Mouse (Mus musculus) thymus, postnatal 36 days (tissue): Measurements from ENCODE around the gene A3galt2.

ENCODE experiments used
- DNase-seq, 2 experiments: peaks; one replicate each; pipeline ENCODE4 v3.0.0; 2022; ENCODE audit warnings: mixed read lengths in 2 of 2

The A3galt2 gene

GRCm38 (mm10) chr4:128728431-128728851 is 26.7 kb upstream of the A3galt2 start:
- DNase-seq = no peak

- no peak for DNase-seq
These were observed 26.0 kb upstream of the A3galt2 start for GRCm38 (mm10) chr4:128729033-128729708.

DNA sequence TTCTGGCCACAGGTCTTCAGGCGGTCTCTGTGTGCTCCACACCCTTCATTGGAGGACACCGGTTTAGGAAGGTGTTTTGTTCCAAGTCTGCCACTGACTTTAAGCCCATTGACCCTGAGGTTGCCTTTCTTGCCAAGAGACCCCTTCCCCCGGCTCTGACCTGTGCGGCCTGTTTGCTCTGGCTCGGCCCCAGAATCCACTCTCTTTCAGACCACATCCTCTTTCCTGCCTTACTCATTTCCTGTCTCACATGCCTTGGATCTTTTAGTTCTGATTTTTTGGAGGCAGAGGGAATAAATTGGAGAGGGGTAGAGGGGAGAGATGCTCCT is 25.5 kb upstream of the A3galt2 start:
- DNase-seq = no peak

GRCm38 (mm10) chr4:128730271-128730670 is 24.9 kb upstream of the A3galt2 start:
- no peak for DNase-seq

- no peak for DNase-seq
These were observed 22.4 kb upstream of the A3galt2 start for GRCm38 (mm10) chr4:128732794-128733193.

DNA sequence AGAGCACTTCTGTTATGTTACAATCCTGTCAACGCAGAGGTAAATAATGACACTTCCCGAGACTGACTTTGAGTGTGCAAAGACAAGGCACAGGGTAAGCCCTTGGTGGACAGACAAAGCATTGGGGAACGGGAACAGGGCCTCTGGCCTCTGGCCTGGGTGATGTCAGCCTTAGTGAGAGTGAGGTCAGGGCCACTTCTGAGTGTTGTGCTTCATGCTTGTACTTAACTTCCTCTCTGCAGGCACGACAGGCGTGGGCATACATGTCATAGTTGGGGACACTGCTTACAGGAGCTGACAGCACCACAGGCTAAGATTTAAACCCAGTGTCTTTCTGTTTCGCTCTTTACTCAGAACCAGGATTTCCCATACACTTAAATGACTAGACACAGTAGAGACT is 21.7 kb upstream of the A3galt2 start:
- DNase-seq = no peak

DNA sequence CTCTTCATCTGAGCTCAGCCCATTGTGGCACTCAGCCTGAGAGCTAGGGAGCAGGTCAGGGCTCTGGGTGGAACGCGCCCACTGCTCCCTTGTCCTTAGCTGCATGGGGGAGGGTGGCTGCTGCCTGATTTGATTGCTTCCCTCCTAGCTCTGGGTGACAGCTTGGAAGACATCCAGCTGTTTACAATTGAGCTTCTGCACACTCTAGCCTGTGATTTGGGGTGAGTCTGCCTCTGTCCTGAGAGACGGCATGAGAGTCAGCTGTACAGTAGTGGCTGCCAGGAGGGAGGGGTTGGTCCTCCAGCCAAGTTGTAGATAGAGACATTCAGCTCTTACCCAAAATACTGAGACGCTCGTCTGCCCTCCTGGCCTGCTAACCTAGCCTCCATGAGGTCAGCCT is 20.9 kb upstream of the A3galt2 start:
- DNase-seq = no peak

DNA sequence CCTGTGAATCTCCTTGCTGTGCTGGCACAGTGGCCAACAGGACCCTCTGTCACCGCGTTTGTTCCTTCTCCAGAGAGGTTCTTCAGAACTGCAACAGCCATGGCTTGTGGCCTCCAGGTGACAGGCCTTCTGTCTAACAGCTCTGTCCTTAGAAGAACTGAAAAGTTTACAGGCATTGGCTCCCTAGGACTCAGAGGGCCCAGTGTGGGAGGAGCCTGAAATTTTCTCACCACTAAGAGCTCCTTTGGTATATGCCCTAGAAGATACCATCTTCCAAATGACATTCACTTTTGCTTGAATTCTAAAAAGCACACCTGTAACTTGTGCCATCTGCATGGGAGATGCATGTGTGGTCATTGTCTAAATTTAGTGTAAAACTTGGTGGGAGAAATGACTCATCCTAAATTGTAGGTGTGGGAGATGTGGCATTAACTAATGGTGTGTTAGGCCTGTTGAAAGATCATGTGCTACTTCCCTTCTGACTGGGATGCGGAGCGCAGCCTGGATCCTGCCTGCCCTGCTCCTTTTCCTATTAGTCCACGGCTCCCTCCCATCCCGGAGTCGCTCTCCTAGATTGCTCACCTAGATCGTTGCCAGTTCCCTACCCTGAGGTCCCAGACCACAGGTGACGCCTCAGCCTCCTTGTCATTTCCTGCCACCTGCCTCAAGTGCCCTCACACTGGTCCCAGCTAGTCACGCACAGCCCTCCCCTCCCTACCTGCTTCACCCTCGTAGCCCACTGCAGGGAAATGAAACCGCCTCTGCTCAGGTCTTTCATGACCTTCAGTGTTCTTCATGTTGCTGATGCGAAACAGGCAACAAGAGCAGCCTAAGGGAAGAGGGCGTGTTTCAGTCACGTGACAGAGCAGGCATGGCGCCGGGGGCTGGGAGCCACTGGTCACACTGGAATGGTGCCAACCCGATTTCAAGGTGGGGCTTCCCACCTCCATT is 20.2 kb upstream of the A3galt2 start:
- peak; percentile 56 to 71 for DNase-seq

- no peak for DNase-seq
These were observed 18.0 kb upstream of the A3galt2 start for GRCm38 (mm10) chr4:128737137-128737589.

DNA sequence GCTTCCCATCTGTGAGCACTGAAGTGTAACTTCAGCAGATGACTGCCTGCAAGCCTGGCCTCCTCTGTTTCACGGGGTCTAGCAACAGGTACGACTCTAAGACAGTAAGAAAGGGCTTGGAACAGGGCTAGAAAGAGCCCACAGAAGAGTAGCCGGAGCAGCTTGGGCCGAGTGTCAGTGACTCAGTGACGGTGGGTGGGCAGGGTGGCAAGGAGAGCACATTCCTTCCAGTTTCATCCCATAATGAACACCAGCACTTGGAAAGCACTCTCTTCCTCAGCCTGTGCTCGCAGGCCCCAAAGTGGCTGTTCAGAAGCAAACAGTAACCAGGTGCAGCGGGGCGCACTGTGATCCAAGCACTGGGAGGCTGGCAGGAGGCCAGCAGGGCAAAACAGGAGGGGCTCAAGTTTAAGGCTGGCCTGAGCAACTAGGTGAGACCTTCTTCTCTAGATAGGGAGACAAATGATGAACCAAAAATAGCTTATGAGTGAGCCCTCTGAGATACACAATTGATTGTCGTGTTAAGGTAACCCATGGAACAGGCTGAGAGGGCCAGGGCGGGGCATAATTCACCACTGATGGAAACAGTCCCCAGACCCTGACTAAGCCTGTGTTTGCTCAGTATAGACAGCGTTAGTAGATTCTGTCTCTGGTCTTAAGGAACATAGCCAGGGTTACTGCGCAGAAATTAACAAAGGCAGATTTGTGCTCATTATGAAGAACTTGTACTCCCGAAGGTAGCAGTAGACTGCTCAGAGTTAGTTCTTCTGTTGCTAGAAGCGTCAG is 17.1 kb upstream of the A3galt2 start:
- DNase-seq = no peak

GRCm38 (mm10) chr4:128740878-128741277 is 14.3 kb upstream of the A3galt2 start:
- no peak for DNase-seq

DNA sequence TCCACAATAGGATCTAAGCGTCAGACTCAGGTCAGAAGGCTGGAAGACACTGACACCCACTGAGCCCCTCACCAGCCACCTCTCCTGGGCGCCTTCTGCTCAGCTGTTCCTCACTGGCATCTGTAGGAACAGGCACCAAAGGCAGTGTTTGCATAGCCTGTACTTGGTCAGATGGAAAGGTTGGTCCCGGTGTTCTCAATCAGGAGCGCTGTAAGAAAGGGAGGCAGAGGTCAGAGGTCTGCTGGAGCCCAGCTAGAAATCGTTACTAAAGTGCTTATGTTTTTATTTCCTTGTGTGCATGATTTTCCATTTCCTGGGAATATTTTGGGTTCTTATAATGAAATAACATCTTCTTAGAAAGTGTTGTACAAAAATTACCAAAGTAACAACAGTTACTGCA is 13.3 kb upstream of the A3galt2 start:
- DNase-seq = no peak

DNA sequence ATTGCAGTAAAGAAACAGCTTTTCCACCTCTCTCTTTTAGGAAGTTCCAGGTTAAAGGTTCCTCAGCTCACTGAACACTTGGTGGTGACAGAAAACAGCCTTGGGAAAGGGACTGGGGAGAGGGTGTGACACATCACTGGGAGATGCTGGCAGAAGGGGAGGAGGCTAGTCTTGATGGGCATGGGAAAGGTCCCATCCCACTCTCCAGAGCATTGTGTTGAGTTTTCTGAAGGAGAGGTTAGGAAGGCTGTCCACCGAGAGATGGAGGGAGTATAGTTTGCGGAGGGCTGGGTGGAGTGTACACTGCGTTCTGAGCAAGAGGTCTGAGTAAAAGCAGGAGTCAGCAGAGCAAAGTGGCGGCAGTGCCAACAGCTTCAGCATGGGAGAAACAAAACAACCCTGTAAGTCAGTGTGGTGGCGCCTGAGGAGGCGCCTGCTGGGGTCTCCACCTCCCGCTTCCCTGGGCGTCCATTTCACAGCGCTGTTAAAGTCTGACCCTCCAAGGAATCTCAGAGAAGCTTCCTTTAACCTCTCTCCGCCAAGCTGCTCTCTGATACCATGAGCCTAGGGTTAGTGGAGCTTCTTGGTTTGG is 12.7 kb upstream of the A3galt2 start:
- no peak for DNase-seq

- DNase-seq = no peak
These were observed 12.0 kb upstream of the A3galt2 start for GRCm38 (mm10) chr4:128743031-128743626.

- DNase-seq = no peak
These were observed 10.0 kb upstream of the A3galt2 start for GRCm38 (mm10) chr4:128745160-128745559.

- no peak for DNase-seq
These were observed 7.4 kb upstream of the A3galt2 start for GRCm38 (mm10) chr4:128747614-128748270.

- no peak for DNase-seq
These were observed 6.9 kb upstream of the A3galt2 start for GRCm38 (mm10) chr4:128748309-128748708.

GRCm38 (mm10) chr4:128751006-128751405 is 4.2 kb upstream of the A3galt2 start:
- no peak for DNase-seq

DNA sequence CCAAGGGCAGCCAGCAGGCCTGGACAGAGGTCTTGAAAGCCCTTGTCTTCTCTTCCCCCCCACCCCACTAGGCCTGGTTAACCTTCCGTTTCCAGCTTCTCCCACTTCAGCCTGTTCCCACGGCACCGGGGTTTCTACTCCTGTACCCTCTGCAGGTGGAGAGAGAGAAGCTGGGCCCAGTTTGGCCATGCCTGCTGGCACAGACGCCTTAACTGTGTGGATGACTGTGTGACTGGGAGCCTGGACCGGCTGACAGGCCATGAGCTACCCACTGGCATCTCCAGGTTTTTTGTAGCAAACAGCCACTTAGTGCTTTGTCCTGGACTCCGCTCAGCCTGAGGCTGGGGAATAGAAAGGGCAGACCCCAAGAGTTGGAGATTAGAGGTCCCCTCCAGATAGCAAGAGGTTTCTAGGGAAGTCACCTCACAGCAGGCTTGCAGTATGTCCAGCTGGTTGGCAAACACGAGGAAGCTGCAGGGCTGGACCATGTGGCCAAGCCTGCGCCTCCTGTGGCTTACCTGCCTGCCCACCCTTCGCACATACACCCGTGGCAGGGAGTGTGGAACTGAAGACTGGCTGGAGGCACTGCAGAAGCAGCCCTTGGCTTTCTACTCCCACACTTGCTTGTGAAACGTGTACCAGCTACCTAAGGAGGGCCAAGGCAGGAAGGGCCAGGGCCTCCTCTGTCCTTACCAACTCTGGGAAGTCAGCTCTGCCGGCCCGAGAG is 3.0 kb upstream of the A3galt2 start:
- DNase-seq = no peak

GRCm38 (mm10) chr4:128753571-128753970 is 1.6 kb upstream of the A3galt2 start:
- no peak for DNase-seq

DNA sequence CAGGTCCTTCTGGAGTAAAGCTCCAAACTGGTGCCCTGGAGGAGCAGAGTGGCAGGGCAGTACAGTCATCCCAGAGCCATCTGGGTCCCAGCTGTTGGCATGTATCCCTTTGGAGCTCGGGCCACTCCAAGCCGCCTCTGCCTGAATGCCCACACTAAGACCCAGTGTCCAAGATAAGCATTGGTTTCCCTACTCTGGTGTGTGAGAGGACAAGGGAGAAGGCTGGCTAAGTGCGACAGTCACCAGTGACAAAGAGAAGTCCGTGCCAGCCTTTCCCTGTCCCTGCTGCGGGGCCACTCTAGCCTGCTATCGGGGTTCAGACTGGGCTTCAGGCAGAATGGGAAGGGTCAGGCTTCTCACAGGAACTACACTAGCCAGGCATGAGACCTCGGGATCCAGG is 736 bp downstream of the A3galt2 start:
- no peak for DNase-seq
